Mouse (Mus musculus): ENCODE results near the gene Trim46.
A peak's percentile ranks its signal among the peaks of the same experiment; 100 is the strongest.

The Trim46 gene

DNA sequence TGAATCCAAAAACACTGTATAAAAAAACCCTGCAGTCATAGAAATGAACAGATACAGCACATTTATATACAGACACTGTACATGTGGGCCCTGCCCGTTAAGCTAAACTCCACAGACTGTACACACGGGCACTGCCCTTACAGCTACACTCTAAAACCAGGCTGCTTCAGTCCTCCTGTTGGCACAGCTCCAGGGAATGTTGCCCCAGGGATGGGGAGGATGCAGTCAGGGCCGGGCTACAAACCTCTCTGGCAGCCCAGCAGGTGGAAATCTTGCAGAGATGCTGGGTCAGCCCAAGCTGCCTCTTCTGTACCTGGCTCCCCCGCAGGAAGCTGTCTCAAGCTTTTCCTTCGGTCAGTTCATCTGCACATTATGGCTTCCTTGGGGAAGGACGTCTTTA, 25.7 kb upstream of the Trim46 start:
- no peak for DNase-seq (ENCODE audit: low read depth, low spot score)

DNA sequence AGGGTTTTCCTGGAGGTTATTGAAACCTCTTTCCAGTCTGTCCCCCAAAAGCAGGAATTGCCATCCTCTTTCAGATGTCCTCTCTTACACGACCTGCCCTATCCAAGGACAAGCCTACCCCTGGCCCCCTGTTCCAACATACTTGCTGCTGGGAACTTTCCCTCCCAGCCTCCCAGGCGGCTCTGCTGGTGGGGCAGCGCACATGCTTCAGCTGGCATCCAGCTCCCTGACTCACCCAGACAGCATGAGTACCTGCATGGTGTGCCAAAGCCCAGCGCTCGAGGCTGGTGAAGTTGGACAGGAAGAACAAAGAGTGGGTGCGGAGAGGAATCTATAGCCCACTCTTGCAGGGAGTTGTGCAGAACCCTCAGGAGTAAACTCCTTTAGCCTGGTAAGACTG, 24.8 kb upstream of the Trim46 start:
- no peak for DNase-seq (ENCODE audit: low read depth, low spot score)

DNA sequence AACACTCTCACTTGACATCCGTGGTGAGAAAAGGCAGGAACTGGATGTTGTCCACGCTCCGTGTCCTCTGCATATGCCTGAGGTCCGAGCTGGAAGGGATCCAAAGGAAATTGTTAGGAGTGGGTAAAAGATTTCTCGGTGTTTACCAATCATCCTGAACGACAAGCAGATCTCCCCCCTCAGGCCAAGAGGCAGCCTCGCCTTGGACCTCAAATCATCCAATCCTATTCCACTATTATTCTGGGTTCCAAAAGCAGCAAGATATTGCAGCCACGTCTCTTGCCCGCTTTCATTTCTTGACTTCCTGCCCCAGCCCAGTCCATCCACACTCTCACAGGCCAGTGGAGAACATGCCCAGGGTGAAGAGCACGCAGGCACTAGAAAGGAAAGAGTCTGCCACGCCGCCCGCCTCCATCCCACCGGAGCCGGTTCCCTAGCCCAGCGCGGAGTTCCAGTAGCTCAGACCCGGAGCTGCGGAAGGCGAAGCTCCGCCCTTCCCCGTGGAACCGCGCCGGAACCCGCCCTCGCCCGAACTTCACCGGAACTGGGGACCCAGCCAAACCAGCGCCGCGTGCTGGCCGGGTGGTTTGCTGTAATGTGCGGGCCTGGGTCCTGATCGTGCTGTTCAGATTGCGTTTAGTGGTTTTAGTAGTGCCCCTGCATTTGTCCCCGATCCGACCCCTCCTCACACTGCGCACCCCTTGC, 24.1 kb upstream of the Trim46 start, which contains the start of gene Slc50a1:
Gene Slc50a1, minus strand, starts transcription at position 520 of the 705 bp plus-strand sequence.
- DNase-seq (ENCODE audit: low read depth, low spot score): peak; percentile 36

DNA sequence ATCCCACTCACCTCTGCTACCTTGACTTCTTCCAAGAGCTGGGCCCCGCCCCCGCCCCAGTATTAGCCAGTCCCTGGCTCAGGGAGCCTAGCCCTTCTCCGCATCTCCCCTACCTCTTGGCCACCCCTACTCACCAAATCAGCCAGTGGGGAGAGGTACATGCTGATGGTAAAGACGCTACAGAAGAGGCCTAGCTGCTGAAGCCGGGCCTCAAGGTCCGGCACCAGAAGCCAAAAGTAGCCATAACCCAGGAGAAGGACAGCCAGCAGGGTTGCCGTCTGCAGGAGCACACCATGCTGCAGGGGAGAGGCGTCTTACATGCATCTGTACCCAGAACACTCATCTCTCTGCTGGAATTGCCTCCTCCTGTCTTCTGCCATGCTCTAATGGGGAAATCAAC, 22.8 kb upstream of the Trim46 start:
- DNase-seq (ENCODE audit: low read depth, low spot score): no peak

DNA sequence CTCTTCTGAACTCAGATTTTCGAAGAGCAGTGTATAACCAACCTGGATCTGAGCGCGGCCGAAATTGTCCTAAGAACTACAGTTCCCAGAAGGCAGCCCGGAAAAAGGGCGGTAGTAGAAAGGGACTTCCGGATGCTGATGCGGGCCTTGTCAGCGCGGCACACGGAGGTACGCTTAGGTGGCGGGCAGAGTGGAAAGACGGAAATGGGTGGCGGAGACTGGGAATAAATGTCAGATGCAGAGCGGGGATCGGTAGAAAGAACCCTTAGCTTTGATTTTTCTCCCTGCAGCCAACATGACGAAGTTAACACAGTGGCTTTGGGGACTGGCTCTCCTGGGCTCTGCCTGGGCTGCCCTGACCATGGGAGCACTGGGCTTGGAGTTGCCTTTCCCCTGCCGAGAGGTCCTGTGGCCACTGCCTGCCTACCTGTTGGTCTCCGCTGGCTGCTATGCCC, 20.4 kb upstream of the Trim46 start:
- DNase-seq (ENCODE audit: low read depth, low spot score): peak; percentile 85

DNA sequence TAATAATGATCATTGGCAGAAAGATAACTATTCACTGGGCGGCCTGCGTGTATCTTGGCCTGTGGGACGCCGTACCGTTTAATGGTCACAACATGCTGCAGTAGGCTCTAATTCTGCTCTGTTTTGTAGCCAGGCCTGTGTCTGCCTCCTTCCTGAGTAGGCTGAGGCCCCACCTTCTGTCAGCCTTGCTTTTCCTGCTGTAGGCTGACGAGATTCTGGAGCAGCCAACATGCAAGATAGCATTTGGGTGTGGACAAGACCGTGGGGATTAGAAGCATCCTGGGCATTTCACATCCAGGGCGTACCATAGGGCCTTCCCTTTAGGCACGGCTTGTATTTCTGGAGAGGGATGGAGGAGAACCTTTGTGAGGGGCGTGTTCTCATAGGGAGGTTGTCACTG, 16.3 kb upstream of the Trim46 start:
- no peak for DNase-seq (ENCODE audit: low read depth, low spot score)

DNA sequence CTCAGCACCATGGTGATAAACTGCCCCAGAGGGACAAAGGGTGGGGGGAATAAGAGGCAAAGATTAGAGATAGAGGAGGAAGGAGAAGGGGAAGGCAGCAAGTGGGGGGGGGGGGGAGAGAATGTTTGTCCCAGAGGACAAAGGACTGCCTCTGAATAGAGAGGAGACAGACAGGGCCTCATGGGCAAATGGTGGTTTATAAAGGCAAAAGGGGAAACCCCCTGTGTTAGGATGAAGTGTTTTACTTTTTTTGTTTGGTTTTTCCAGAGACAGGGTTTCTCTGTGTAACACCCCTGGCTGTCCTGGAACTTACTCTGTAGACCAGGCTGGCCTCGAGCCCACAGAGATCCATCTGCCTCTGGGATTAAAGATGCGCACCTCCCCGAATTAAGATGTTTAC, 14.1 kb upstream of the Trim46 start:
- DNase-seq (ENCODE audit: low read depth, low spot score): no peak

DNA sequence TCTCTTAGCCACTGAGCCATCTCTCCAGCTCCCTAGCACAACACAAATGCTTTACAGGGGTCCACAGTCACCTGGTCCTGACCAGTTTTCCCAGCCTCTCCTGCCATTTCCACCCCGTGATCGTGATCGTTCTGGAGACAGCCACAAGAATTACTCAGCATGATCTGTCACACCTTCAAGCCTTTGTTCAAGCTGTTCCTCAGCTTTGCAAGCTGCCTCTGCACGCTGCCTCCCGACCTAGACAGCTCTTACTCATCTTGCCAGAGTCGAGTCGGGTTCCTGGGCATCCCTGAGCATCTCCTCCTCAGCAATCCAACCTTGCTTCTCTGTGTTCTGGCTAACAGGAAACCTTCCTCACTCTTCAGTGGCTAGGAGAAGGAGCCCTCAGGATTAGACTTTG, 13.0 kb upstream of the Trim46 start, which contains the start of gene Dpm3:
Gene Dpm3, plus strand, starts transcription at position 283 of the 400 bp plus-strand sequence.
- peak; percentile 41 for DNase-seq (ENCODE audit: low read depth, low spot score)

DNA sequence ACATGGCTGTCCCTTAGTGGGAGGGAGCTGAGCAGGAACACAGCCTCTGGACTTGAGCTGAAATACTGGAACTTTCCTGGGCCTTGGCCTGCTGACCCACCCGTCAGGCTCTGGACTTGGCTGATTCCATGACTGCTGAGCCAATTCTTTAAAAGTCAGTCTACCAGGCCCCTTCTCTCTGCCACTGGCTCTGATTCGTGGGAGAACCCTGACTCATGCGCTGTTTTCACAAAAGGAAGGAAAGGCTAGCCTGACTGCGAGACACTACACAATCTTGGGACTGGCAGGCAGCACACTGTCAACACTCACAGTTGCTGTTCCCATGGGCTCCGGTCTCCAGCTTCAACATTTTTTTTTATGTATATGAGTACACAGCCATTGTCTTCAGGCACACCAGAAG, 10.1 kb upstream of the Trim46 start:
- DNase-seq (ENCODE audit: low read depth, low spot score): no peak

DNA sequence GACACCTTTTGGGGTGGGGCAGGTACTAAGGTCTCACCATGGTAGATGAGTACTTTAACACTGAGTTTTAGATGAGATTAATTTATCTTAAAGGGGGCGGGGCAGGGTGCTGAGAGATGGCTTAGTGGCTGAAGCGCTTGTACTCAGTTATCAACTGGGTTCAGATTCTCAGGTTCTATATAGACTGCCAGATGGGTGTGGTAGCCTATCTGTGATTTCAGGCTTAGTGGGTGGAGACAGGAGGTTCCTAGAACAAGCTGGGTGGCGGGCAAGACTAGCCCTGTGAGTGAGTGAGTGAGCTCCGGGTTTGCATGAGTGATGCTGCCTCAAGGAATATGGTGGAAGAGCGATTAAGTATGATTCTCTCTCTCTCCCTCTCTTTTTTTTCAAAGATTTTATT, 8.9 kb upstream of the Trim46 start:
- DNase-seq (ENCODE audit: low read depth, low spot score): no peak

DNA sequence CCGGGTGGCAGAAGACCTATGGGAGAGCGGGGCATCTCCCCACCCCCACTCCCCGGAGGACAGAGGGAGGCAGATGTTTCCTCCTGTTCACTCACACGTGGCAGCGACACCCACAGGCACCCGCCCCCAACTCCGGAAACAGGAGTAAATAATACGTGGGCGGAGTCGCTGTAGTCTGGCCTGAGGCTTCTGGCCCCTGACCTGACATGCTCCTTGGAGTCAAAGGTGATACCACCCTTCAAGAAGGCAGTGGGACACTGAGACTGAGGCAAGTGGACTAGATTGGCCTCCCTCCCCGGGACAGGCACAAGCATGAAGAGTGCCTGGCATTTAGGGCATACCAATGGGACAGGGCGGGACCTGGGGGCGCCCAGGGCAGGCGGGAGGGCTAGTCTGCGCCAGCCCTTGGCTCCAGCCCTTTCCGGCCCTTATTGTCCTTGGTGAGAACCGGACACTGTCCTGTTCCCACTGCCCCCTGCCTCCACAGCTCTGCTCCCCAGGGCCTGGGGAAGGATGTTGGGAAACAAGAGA, 5.3 kb upstream of the Trim46 start:
- peak; percentile 78 for DNase-seq (ENCODE audit: low read depth, low spot score)

DNA sequence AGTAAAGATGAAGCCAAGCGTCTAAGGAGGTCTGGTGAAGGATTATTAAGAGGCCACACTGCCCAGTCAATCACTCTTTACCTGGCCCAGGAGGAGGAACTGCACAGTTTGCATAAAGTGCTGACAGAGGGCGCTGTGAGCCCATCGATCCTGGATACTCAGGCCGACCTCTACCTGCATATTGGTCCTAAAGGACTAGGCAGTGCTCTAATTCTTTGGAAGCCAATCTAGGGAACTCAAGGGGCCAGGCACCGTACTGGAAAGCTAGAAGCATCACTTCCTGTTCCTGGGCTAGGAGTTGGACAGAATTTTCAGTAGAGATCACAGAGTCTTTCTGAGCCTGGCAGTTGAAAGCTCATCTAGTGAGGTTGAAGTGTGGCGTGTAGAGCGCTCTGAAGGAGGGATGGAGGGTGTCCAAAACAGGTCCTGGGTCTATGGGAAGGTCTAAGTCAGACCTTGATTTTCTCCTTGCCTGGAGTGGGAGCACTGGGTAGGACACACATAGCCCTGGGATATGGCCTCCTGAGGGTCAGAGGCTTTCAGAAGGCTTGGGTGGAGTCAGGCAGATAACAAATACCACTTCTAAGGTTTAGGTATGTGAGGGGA, 4.4 kb upstream of the Trim46 start:
- DNase-seq (ENCODE audit: low read depth, low spot score): peak; percentile 79

DNA sequence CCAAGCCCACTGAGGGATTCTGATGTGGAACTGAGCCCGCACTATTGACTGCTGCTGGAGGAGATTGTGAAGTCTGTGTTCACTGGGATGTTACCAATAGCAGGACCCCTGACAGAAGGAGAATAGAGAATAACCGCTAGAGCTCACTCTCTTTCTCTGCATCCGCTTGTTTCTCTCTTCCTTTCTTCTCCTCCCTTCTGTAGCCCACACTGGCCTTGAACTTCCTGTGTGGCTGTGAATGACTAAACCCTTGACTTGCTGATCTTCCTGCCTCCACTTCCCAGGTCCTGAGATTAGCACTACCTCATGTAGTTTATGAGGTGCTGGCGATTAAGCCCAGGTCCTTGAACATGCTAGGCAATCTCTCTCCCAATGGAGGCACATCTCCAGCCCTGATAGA, 1.4 kb upstream of the Trim46 start:
- DNase-seq (ENCODE audit: low read depth, low spot score): no peak

DNA sequence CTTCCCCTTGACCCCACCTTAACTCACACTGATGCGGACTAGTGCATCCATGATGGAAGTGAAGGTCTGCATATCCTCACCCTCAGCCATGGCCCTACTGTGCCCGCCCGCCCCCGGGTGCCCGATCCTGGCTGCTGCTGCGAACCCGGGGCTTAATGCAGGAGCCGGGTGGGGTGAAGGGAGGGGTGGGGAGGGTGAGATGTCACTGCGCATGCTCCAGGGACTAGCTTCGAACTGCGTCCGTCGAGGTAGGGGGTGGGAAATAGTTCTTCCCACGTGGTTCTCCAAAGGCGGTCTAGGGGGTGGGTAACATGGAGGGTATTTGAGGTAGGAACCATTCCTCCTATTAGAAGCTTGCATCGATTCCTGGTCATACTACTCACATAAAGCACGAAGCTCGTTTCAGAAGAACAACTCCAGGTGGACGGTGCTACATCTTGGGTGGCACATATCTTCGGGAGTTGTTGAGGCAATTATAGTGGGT, 379 bp downstream of the Trim46 start, which contains the start of gene Krtcap2:
Gene Krtcap2, plus strand, starts transcription at position 279 of the 484 bp plus-strand sequence.
- peak; percentile 77 for DNase-seq (ENCODE audit: low read depth, low spot score)

DNA sequence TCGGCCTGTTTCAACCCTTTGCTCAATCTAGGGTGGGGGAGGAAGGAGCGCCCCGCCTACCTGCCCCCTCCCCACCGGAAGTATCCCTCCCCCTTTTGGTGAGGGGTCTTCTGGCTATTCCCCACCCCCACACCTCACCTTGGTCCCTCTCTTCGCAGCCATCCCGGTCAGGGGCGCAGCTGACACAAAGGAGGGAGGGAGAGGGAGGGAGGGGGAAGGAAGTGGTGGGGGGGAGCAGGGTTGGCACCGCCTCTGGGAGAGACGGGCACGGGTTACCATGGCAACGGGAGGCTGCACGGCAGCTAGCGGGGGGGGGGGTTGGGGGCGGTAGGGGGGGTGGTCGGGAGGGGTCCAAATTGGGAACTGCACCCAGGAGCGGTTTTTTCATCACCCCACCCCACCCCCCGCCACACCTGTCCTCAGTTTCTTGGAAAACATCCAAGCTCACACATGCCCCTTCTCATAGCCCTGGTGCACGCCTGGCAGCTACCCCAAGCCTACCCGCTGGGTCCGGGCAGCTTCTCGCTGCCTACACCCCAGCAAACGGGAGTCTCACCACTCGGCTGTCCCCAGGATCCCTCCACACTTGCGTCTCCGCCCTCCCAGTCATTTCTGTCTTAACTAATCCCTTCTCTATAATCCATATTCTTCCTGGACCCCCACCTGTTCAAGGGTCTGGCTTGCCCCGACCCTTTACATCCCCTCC, 974 bp downstream of the Trim46 start:
- peak; percentile 45 for DNase-seq (ENCODE audit: low read depth, low spot score)

DNA sequence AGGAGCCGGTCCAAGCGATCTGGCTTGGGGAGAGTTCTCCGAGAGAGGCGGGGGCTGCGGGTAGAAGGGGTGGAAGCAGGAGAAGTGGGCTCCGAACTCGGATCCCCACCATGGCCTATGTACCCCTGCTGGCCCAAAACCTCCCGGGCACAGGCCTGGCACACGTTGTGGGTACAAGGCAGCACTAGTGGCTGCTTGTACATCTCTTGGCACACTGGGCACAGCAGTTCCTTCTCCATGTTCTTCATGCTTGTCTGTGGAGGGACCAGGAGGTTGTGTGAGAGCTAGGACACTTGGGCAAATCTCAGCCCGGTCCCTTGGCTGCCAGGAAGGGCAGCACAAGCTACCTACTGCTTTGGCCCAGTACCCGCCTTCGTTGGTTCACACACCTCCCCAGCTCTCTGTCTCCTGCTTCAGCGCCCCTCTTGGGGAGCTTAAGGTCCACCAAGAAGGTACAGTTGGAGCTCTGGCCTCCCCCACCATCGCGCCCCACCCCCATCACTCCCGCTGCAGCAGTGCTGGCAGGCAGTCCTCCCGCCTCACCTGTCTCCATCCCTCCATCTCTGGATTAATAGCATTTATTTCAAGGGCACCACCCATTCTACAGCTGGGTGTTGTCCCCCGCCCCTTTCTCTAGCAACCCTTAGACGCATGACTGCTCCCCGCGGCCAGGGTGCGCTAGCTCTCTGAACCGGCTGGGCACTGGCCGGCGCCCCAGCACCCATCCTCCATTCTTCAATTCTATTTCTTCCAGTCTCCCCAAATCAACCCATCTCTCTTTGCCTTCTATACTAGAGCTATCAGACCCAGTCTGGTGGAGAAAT, 1.7 kb downstream of the Trim46 start:
- no peak for DNase-seq (ENCODE audit: low read depth, low spot score)

DNA sequence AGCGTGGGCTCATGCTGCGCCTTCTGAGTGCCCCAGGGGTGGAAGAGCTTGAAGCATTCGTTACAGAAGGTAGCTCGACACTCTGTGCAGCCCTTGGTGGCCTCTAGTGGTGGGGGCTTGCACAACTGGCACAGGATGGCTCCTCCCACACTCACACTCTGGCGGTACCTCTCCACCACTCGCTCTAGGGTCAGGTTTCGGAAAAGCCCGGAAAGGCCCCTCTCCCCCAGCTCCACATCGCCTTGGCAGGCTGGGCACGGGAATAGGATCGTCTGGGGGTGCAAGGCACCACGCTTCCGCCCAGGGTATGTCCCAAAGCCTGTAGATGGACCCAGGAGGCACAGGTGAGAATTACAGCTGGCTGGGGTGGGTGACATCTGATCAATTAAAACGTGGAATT, 2.5 kb downstream of the Trim46 start:
- DNase-seq (ENCODE audit: low read depth, low spot score): peak; percentile 87

DNA sequence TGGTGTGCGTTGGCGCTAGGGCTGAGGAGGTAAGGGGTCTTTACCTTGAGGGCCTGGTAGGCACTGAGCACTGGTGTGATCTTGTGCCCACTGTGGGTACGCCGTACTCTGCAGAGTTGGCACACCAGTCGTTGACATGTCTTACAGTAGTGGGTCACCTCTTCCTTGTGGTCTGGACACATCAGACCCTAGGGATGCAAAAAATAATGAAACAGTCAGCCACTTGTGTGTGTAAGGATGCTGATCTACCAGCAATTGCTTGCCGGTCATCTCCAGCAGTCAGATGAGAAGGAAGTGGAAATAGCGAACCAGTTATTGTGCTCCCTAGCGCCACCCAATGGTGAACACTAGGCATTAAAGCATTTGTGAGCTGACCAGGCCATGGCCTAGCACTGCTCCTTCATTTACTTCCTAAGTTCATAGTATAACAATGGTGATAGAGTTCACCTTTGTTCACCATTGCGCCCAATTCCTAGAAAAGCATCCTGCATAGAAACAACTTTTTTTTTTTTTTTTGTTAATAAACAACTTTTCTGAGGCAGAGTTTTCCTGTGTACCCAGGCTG, 3.7 kb downstream of the Trim46 start:
- DNase-seq (ENCODE audit: low read depth, low spot score): peak; percentile 78

DNA sequence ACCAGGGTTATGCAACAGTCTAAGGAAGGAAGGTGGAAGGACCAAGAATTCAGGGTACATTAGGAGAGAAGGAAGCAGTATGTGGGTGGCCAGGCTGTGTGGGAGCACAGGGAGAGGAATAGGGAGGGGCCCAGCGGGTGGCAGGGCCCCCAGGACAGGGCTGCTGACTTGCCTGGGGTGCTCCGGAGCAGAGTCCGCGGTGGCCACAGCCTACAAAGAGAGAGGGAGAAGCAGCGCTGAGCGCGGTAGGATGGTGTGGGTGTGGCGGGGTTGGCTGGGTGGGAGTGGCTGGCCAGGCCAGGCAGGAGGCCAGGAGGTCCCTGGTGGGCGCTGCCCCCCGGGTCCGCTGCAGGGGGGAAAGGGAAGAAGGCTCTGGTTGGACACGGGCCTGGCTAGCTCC, 7.6 kb downstream of the Trim46 start:
- no peak for DNase-seq (ENCODE audit: low read depth, low spot score)

DNA sequence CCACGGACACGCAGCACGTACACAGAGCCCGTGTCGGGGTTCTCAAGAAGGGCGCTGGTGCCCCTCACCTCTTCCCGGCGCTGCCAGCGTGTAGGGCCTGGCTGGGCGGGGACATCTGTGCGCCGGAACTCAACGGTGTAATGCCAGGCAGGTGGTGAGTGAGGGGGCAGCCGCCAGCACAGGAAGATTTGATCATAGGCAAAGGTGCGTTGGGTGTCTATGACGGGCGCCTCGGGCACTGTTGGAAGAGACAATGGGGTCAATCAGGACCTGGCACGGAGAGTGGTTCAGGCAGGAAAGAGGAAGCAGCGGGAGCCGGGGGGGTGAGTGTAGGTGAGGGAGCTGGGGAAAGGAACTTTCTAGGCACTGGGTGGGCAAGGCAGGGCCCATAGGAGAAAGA, 8.4 kb downstream of the Trim46 start:
- no peak for DNase-seq (ENCODE audit: low read depth, low spot score)

DNA sequence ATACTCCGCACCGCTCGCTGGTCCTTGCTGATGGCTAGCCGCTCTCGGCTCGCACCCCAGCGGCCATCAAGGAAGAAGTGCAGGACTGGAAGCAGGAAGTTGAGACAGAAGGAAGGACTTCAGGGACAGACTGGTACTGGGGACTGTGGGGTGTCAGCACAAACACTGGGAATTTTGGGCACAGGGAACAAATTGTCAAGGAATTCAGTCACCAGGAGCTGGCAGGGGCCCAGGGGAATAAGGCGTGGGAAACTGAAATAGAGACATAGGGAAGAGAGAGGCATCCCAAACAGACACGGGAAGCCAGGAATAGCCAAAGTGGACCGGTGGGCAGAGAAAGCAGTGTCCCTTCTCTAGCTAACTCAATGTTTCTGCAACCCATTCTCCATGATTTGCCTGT, 9.6 kb downstream of the Trim46 start:
- DNase-seq (ENCODE audit: low read depth, low spot score): no peak

Data from ES-CJ7 (cell line).